Mouse (Mus musculus) forebrain, embryonic 14.5 days (tissue): ENCODE measurements around the gene Alk. TPM values are rescaled to one million over a fixed set of nuclear protein-coding genes. Genes with fewer than 3 reads are reported as not detected.
A peak's percentile ranks its signal among the peaks of the same experiment; 100 is the strongest.

ENCODE experiments used
- ATAC-seq: fragments of 200-750 bp; cut with Nextera tagmentation; 2 replicates; pipeline ENCODE4 v1.8.0; 2017; ENCODE audit warnings: mild to moderate bottlenecking, moderate library complexity
- DNase-seq: peaks from one replicate; pipeline ENCODE4 v3.0.0-alpha.2; 2015; ENCODE audit warnings: low spot score
- H3K27ac ChIP-seq: fragments of 300-500 bp; sonication (generic); 2 replicates; pipeline ENCODE4 v1.5.1; 2014; ENCODE audit warnings: low read depth, mild to moderate bottlenecking, control low read depth, low read length, moderate library complexity
- H3K27me3 ChIP-seq: fragments of 300-500 bp; sonication (generic); replicated peaks from 2 replicates; pipeline ENCODE4 v1.6.1; 2014; ENCODE audit warnings: low read length, control low read depth, mixed read lengths; ENCODE audit not compliant: control insufficient read depth, insufficient read depth
- H3K36me3 ChIP-seq: fragments of 300-500 bp; sonication (generic); 2 replicates; pipeline ENCODE4 v1.6.1; 2014; ENCODE audit warnings: low read length, control low read depth; ENCODE audit not compliant: control insufficient read depth, insufficient read depth
- H3K4me1 ChIP-seq: fragments of 300-500 bp; sonication (generic); 2 replicates; pipeline ENCODE4 v1.6.1; 2014; ENCODE audit warnings: antibody characterized with exemption, low read length, control low read depth; ENCODE audit not compliant: control insufficient read depth, insufficient read depth
- H3K4me2 ChIP-seq: fragments of 300-500 bp; sonication (generic); 2 replicates; pipeline ENCODE4 v1.6.1; 2014; ENCODE audit warnings: mild to moderate bottlenecking, control low read depth, low read length
- H3K4me3 ChIP-seq: fragments of 300-500 bp; sonication (generic); 2 replicates; pipeline ENCODE4 v1.5.1; 2014; ENCODE audit warnings: low read depth, low read length, control low read depth
- H3K9ac ChIP-seq: fragments of 300-500 bp; sonication (generic); 2 replicates; pipeline ENCODE4 v1.6.1; 2014; ENCODE audit warnings: mild to moderate bottlenecking, low read length, control low read depth, moderate library complexity
- H3K9me3 ChIP-seq: fragments of 300-500 bp; sonication (generic); replicated peaks from 2 replicates; pipeline ENCODE4 v1.6.1; 2016; ENCODE audit warnings: low read length, control low read depth, mixed read lengths; ENCODE audit not compliant: control insufficient read depth
- WGBS: fragments of 180-500 bp; shearing (Covaris S2); extraction: QIAGEN DNeasy Blood & Tissue Kit; methylation state at CpG from one replicate; pipeline ENCODE4 v1.1.7; 2014; 5-methylcytosine and 5-hydroxymethylcytosine counted together
- polyA plus RNA-seq: library from polyadenylated mRNA; unstranded; fragments of >200 nt; fragmentation: Nextera tagmentation; extraction: Ambion mirVana; gene quantifications from 2 replicates; pipeline ENCODE4 v1.2.1, GENCODE M21; 2014

Gene Alk
- polyA plus RNA-seq, 1 experiment from 2014 or later: 0.55 TPM

DNA sequence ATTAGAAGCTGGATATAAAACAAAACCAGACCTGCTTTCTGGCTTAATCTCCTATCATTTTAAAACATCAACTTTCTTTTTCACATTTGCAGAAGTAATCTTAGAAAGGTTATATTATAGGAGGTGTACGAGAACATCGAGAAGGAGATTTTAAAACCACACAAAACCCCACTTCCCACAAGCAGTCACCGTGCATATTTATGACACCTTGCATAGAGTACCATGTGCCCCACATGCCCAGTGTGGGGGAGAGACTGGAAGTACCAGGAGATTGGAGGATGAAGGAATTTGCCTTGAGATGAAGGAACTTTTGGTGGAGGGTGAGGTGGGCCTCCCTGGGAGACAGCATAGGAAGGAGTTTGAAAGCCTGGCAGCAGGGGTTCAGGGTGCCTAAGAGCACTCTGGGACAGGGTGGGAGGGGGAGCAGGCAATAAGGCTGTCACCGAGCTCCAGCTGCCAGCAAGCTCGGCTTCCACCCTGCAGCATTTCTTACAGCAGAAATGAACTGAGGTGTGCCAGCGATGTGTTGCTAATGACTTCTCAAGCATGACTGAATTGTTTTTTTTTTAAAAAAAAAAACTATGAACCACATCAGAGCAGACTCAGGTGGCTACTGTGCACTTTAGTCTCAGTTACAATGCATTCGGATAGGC lies 459.4 kb downstream of the Alk start:
- no peak overlapping the region for H3K4me3 ChIP-seq
- no peaks in the 10 kb centered on the region for H3K36me3 ChIP-seq
- no peaks in the 10 kb centered on the region for H3K9me3 ChIP-seq
- H3K4me2 ChIP-seq: no peak overlapping the region
- WGBS: 67% methylated on average over 7 of the region's 7 CpGs
- DNase-seq (peak; percentile 17), ATAC-seq (0 out of 2 replicates have a peak, but pooled peaks have one; percentile 18)
- H3K4me1 ChIP-seq: no peaks in the 10 kb centered on the region
- no peaks in the 10 kb centered on the region for H3K27me3 ChIP-seq
- no peak overlapping the region for H3K9ac ChIP-seq
- H3K27ac ChIP-seq: no peak overlapping the region

- Histone ChIP-seq H3K36me3 (no peaks in the 10 kb centered on the region), H3K9ac (no peak overlapping the region), H3K27ac (no peak overlapping the region), H3K4me3 (no peak overlapping the region), H3K27me3 (no peaks in the 10 kb centered on the region), H3K4me2 (no peak overlapping the region), H3K9me3 (no peaks in the 10 kb centered on the region), H3K4me1 (no peaks in the 10 kb centered on the region)
- 61% methylated on average over 9 of the region's 9 CpGs for WGBS
- DNase-seq (no peak), ATAC-seq (no peak)
Measured at GRCm38 (mm10) chr17:72144461-72144860, 460.0 kb downstream of the Alk start.

DNA sequence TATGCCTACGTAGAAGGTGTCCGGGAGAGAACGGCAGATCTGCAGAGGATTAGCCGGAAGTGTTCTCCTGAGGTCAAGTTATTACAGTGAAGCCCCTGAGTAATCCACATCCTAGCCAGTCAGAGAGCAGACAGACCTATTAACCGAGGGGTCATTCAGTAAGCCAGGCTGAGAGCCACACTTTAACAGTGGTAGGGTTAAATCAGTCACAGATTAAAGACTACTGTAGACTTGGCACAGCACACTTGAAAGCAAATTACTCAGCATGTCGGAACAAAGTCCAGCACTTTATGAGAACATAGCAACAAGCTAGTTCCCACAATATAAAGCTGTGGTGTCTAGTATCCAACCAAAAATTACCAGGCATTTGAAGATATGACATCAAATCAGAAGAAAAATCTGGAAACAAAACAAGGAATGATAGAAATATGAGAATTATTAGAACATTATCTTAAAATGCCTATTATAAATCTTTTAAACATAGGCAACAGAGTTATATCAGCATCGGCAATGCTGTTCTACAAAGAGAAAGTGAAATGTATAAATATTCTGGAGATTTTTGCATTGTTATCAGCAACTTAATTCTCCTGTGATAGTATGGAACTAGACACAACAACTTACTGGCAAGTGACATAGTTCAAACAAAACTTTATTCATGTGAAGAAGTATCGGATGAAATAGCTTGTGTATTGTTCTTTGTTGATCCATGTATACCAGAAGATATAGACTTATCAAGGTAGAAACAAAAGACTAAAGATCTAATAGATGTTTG lies 472.1 kb downstream of the Alk start:
- Histone ChIP-seq H3K9me3 (no peaks in the 10 kb centered on the region), H3K4me2 (no peak overlapping the region), H3K27me3 (no peaks in the 10 kb centered on the region), H3K4me3 (no peak overlapping the region), H3K4me1 (no peaks in the 10 kb centered on the region), H3K27ac (no peak overlapping the region), H3K36me3 (no peaks in the 10 kb centered on the region), H3K9ac (no peak overlapping the region)
- ATAC-seq (no peak), DNase-seq (no peak)
- 84% methylated on average over 8 of the region's 8 CpGs for WGBS

DNA sequence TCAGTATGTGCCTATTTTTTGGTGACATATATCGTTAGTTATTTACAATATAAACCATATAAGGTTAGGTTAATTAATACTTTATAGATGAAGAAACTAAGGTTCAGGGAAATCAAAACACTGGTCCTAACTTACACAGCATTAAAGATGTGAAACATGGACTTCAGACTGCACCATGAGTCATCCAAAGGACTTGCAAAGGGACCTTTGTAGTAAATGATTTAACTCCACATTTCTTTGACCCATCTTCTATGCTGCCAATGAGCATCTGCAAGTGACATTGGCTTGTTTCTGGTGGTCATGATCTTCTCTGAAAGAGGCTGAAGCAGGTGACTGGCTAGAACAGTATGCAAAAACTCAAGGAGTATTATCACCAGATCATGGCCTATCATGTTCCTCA lies 482.8 kb downstream of the Alk start:
- H3K9ac ChIP-seq: no peak overlapping the region
- no peak overlapping the region for H3K4me2 ChIP-seq
- 98% methylated on average over 1 of the region's 1 CpGs for WGBS
- no peaks in the 10 kb centered on the region for H3K36me3 ChIP-seq
- H3K4me3 ChIP-seq: no peak overlapping the region
- ATAC-seq (no peak), DNase-seq (no peak)
- no peaks in the 10 kb centered on the region for H3K27me3 ChIP-seq
- H3K4me1 ChIP-seq: no peaks in the 10 kb centered on the region
- no peak overlapping the region for H3K27ac ChIP-seq
- 0 out of 2 replicates have a peak, but pooled peaks cover 6% of the 10 kb centered on the region for H3K9me3 ChIP-seq

GRCm38 (mm10) chr17:72120278-72120677 lies 484.1 kb downstream of the Alk start:
- H3K4me1 ChIP-seq: 0 out of 2 replicates have a peak, but pooled peaks cover 2% of the 10 kb centered on the region
- WGBS: 46% methylated on average over 11 of the region's 11 CpGs
- no peak overlapping the region for H3K27ac ChIP-seq
- no peak overlapping the region for H3K4me3 ChIP-seq
- H3K9ac ChIP-seq: no peak overlapping the region
- no peaks in the 10 kb centered on the region for H3K27me3 ChIP-seq
- ATAC-seq (no peak), DNase-seq (no peak)
- H3K36me3 ChIP-seq: no peaks in the 10 kb centered on the region
- 0 out of 2 replicates have a peak, but pooled peaks cover 6% of the 10 kb centered on the region for H3K9me3 ChIP-seq
- H3K4me2 ChIP-seq: no peak overlapping the region

DNA sequence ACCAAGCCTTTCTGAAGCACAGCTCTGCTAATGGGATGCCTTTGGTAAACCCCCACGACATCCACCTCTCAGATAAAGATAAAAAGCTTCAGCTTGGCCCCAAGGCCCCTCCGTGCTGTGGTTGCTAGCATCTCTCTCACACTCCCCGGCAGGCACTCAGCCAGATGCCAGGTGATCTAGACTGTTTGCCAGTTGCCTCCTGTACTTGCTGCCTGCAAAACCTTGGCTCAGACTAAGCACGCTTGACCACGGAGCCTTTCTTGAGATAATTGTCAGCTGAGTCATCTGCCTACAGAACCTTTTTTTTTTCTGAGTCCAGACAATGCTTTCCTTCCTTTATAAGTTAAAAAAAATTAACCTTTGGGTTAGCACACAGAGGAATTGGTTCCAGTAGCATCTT lies 486.1 kb downstream of the Alk start:
- no peak for DNase-seq
- H3K9ac ChIP-seq: no peak overlapping the region
- no peak overlapping the region for H3K27ac ChIP-seq
- H3K4me1 ChIP-seq: 0 out of 2 replicates have a peak, but pooled peaks cover 2% of the 10 kb centered on the region
- no peak for ATAC-seq
- no peak overlapping the region for H3K4me3 ChIP-seq
- no peaks in the 10 kb centered on the region for H3K27me3 ChIP-seq
- H3K9me3 ChIP-seq: no peaks in the 10 kb centered on the region
- 74% methylated on average over 5 of the region's 5 CpGs for WGBS
- H3K4me2 ChIP-seq: no peak overlapping the region
- no peaks in the 10 kb centered on the region for H3K36me3 ChIP-seq

- no peaks in the 10 kb centered on the region for H3K9me3 ChIP-seq
- no peak overlapping the region for H3K9ac ChIP-seq
- peaks cover 14% of the 10 kb centered on the region for H3K4me1 ChIP-seq
- ATAC-seq (no peak), DNase-seq (peak; percentile 62)
- H3K27me3 ChIP-seq: no peaks in the 10 kb centered on the region
- no peaks in the 10 kb centered on the region for H3K36me3 ChIP-seq
- H3K4me2 ChIP-seq: peak overlapping the region; percentile 4; the same call in 1 of the 2 replicates
- peak overlapping the region; percentile 39; the same call in 1 of the 2 replicates for H3K27ac ChIP-seq
- 45% methylated on average over 12 of the region's 12 CpGs for WGBS
- no peak overlapping the region for H3K4me3 ChIP-seq
Measured at GRCm38 (mm10) chr17:72115271-72115944, 489.0 kb downstream of the Alk start.

DNA sequence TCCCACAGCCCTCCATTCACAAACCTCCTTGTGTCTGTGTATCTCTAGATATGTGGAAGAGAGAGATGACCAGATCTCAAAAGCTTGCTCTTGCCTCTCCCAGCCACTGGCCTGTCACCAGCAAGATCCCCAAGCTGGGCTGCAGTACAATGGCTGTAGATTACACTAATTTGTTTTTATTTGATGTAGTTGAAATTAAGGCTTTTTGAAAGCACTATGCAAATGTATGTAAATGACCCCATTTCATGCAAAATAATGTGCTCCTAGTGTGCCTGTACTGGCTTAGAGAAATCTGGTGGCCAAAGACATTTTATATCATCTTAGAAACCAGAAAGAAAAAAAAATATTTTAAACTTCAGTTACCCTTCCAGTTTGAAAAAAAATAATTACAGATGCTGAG lies 492.4 kb downstream of the Alk start:
- no peaks in the 10 kb centered on the region for H3K9me3 ChIP-seq
- no peaks in the 10 kb centered on the region for H3K27me3 ChIP-seq
- peaks cover 14% of the 10 kb centered on the region for H3K4me1 ChIP-seq
- no peaks in the 10 kb centered on the region for H3K36me3 ChIP-seq
- H3K9ac ChIP-seq: no peak overlapping the region
- H3K4me3 ChIP-seq: no peak overlapping the region
- H3K4me2 ChIP-seq: no peak overlapping the region
- H3K27ac ChIP-seq: no peak overlapping the region
- DNase-seq (peak; percentile 68), ATAC-seq (peak; percentile 73)
